Mouse (Mus musculus) heart, embryonic 15.5 days (tissue): ENCODE results near the gene Klf12. TPM values are rescaled to one million over a fixed set of nuclear protein-coding genes. Genes with fewer than 3 reads are reported as not detected.

Experiments used
- ATAC-seq: fragments of 200-750 bp; cut with Nextera tagmentation; replicated peaks from 2 replicates; pipeline ENCODE4 v1.8.0; 2017; ENCODE audit warnings: low read depth, moderate TSS enrichment; ENCODE audit not compliant: insufficient number of reproducible peaks, insufficient read depth, low FRiP score
- H3K27ac ChIP-seq: fragments of 300-500 bp; sonication (generic); 2 replicates; pipeline ENCODE4 v1.5.1; 2015; ENCODE audit warnings: mild to moderate bottlenecking, inconsistent platforms
- H3K27me3 ChIP-seq: fragments of 300-500 bp; sonication (generic); 2 replicates; pipeline ENCODE4 v1.6.1; 2015; ENCODE audit warnings: inconsistent platforms
- H3K36me3 ChIP-seq: fragments of 300-500 bp; sonication (generic); 2 replicates; pipeline ENCODE4 v1.6.1; 2015; ENCODE audit warnings: mild to moderate bottlenecking, inconsistent platforms
- H3K4me1 ChIP-seq: fragments of 300-500 bp; sonication (generic); replicated peaks from 2 replicates; pipeline ENCODE4 v1.6.1; 2015; ENCODE audit warnings: inconsistent platforms
- H3K4me2 ChIP-seq: fragments of 300-500 bp; sonication (generic); 2 replicates; pipeline ENCODE4 v1.6.1; 2015; ENCODE audit warnings: inconsistent platforms, mild to moderate bottlenecking, moderate library complexity
- H3K4me3 ChIP-seq: fragments of 300-500 bp; sonication (generic); 2 replicates; pipeline ENCODE4 v1.5.1; 2015; ENCODE audit warnings: mild to moderate bottlenecking, inconsistent platforms
- H3K9ac ChIP-seq: fragments of 300-500 bp; sonication (generic); 2 replicates; pipeline ENCODE4 v1.6.1; 2015; ENCODE audit warnings: mild to moderate bottlenecking, inconsistent platforms
- H3K9me3 ChIP-seq: fragments of 300-500 bp; sonication (generic); replicated peaks from 2 replicates; pipeline ENCODE4 v1.6.1; 2016; ENCODE audit warnings: inconsistent platforms
- WGBS: fragments of 180-500 bp; shearing (Covaris S2); methylation state at CpG from one replicate; pipeline ENCODE4 v1.1.7; 2015; ENCODE audit warnings: mixed read lengths; 5-methylcytosine and 5-hydroxymethylcytosine counted together
- polyA plus RNA-seq: library from polyadenylated mRNA; unstranded; fragments of >200 nt; fragmentation: Nextera tagmentation; extraction: Ambion mirVana; gene quantifications from 2 replicates; pipeline ENCODE4 v1.2.1, GENCODE M21; 2015

The Klf12 gene
- polyA plus RNA-seq = 5.7 and 6.5 TPM in 2 replicates

- Histone ChIP-seq H3K9me3 (no peaks in the 10 kb centered on the region), H3K27ac (peak within 1 kb of the TSS; percentile 90), H3K4me1 (peaks cover 14% of the 10 kb centered on the region), H3K9ac (peak within 1 kb of the TSS; percentile 63), H3K36me3 (no peaks in the 10 kb centered on the region), H3K4me2 (peak within 1 kb of the TSS; percentile 97), H3K27me3 (no peaks in the 10 kb centered on the region), H3K4me3 (peak within 1 kb of the TSS; percentile 76)
- ATAC-seq = peak; percentile 70
- WGBS = 0% methylated on average over 38 of the region's 40 CpGs
Observed at GRCm38 (mm10) chr14:100284119-100284860, at the start of gene Klf12. Klf12 (minus strand) TSS chr14:100284679.

GRCm38 (mm10) chr14:100333369-100333768, 48.9 kb upstream of the Klf12 start:
- Histone ChIP-seq H3K4me1 (no peaks in the 10 kb centered on the region), H3K9me3 (no peaks in the 10 kb centered on the region), H3K4me3 (no peak overlapping the region), H3K27me3 (no peaks in the 10 kb centered on the region), H3K9ac (no peak overlapping the region), H3K27ac (no peak overlapping the region), H3K36me3 (no peaks in the 10 kb centered on the region), H3K4me2 (no peak overlapping the region)
- ATAC-seq = no peak
- WGBS = 62% methylated on average over 2 of the region's 2 CpGs

- 63% methylated on average over 6 of the region's 6 CpGs for WGBS
- Histone ChIP-seq H3K9ac (no peak overlapping the region), H3K36me3 (no peaks in the 10 kb centered on the region), H3K4me3 (no peak overlapping the region), H3K4me1 (no peaks in the 10 kb centered on the region), H3K27ac (no peak overlapping the region), H3K9me3 (no peaks in the 10 kb centered on the region), H3K4me2 (no peak overlapping the region), H3K27me3 (no peaks in the 10 kb centered on the region)
- no peak for ATAC-seq
Observed at GRCm38 (mm10) chr14:100328602-100329276, 44.3 kb upstream of the Klf12 start.

- no peaks in the 10 kb centered on the region for H3K9me3 ChIP-seq
- H3K4me1 ChIP-seq = no peaks in the 10 kb centered on the region
- H3K36me3 ChIP-seq = no peaks in the 10 kb centered on the region
- H3K27ac ChIP-seq = no peak overlapping the region
- no peak for ATAC-seq
- no peak overlapping the region for H3K4me2 ChIP-seq
- 76% methylated on average over 7 of the region's 7 CpGs for WGBS
- no peak overlapping the region for H3K4me3 ChIP-seq
- H3K27me3 ChIP-seq = no peaks in the 10 kb centered on the region
- no peak overlapping the region for H3K9ac ChIP-seq
Observed at GRCm38 (mm10) chr14:100324303-100324702, 39.8 kb upstream of the Klf12 start.

GRCm38 (mm10) chr14:100322012-100322411, 37.5 kb upstream of the Klf12 start:
- H3K4me1 ChIP-seq = no peaks in the 10 kb centered on the region
- no peak overlapping the region for H3K4me3 ChIP-seq
- no peaks in the 10 kb centered on the region for H3K36me3 ChIP-seq
- H3K9ac ChIP-seq = no peak overlapping the region
- H3K27me3 ChIP-seq = no peaks in the 10 kb centered on the region
- no peak overlapping the region for H3K27ac ChIP-seq
- no peak overlapping the region for H3K4me2 ChIP-seq
- no peaks in the 10 kb centered on the region for H3K9me3 ChIP-seq
- no peak for ATAC-seq
- WGBS = 79% methylated on average over 6 of the region's 6 CpGs

- Histone ChIP-seq H3K27me3 (no peaks in the 10 kb centered on the region), H3K9me3 (no peaks in the 10 kb centered on the region), H3K4me1 (peaks cover 4% of the 10 kb centered on the region; the same call in 1 of the 2 replicates), H3K4me3 (no peak overlapping the region), H3K4me2 (no peak overlapping the region), H3K9ac (no peak overlapping the region), H3K27ac (no peak overlapping the region), H3K36me3 (no peaks in the 10 kb centered on the region)
- ATAC-seq = no peak
- 61% methylated on average over 4 of the region's 4 CpGs for whole genome bisulfite sequencing
Observed at GRCm38 (mm10) chr14:100316780-100317179, 32.3 kb upstream of the Klf12 start.

- H3K27me3 ChIP-seq = no peaks in the 10 kb centered on the region
- H3K9me3 ChIP-seq = no peaks in the 10 kb centered on the region
- no peak overlapping the region for H3K27ac ChIP-seq
- no peak for ATAC-seq
- peaks cover 4% of the 10 kb centered on the region; the same call in 1 of the 2 replicates for H3K4me1 ChIP-seq
- no peak overlapping the region for H3K9ac ChIP-seq
- no peaks in the 10 kb centered on the region for H3K36me3 ChIP-seq
- no peak overlapping the region for H3K4me3 ChIP-seq
- H3K4me2 ChIP-seq = no peak overlapping the region
- 80% methylated on average over 4 of the region's 4 CpGs for WGBS
Observed at GRCm38 (mm10) chr14:100314099-100314498, 29.6 kb upstream of the Klf12 start.

- Histone ChIP-seq H3K9me3 (no peaks in the 10 kb centered on the region), H3K4me2 (no peak overlapping the region), H3K27me3 (no peaks in the 10 kb centered on the region), H3K9ac (no peak overlapping the region), H3K4me1 (no peaks in the 10 kb centered on the region), H3K27ac (no peak overlapping the region), H3K36me3 (no peaks in the 10 kb centered on the region), H3K4me3 (no peak overlapping the region)
- no peak for ATAC-seq
- 65% methylated on average over 1 of the region's 1 CpGs for WGBS
Observed at GRCm38 (mm10) chr14:100300905-100301304, 16.4 kb upstream of the Klf12 start.

- H3K4me3 ChIP-seq = no peak overlapping the region
- no peaks in the 10 kb centered on the region for H3K36me3 ChIP-seq
- WGBS = 65% methylated on average over 6 of the region's 6 CpGs
- H3K9me3 ChIP-seq = no peaks in the 10 kb centered on the region
- H3K27ac ChIP-seq = no peak overlapping the region
- H3K9ac ChIP-seq = no peak overlapping the region
- ATAC-seq = no peak
- H3K4me2 ChIP-seq = no peak overlapping the region
- H3K4me1 ChIP-seq = no peaks in the 10 kb centered on the region
- H3K27me3 ChIP-seq = no peaks in the 10 kb centered on the region
Observed at GRCm38 (mm10) chr14:100298892-100299291, 14.4 kb upstream of the Klf12 start.

GRCm38 (mm10) chr14:100286586-100287241, 2.2 kb upstream of the Klf12 start:
- WGBS = 8% methylated on average over 19 of the region's 19 CpGs
- no peak for ATAC-seq
- Histone ChIP-seq H3K36me3 (no peaks in the 10 kb centered on the region), H3K4me1 (peaks cover 14% of the 10 kb centered on the region), H3K27ac (peak overlapping the region; percentile 90), H3K4me3 (peak overlapping the region; percentile 76), H3K9me3 (no peaks in the 10 kb centered on the region), H3K27me3 (no peaks in the 10 kb centered on the region), H3K4me2 (peak overlapping the region; percentile 97), H3K9ac (peak overlapping the region; percentile 63)
